Mouse (Mus musculus) megakaryocyte progenitor cell, adult 5-6 weeks (primary cell): Measurements from ENCODE around the gene Cdk6. TPM values are rescaled to one million over a fixed set of nuclear protein-coding genes. Genes with fewer than 3 reads are reported as not detected.

ENCODE experiments used
- ATAC-seq: replicated peaks from 2 replicates; pipeline ENCODE4 v1.8.0; 2016; ENCODE audit warnings: mild to moderate bottlenecking, moderate TSS enrichment, inconsistent platforms; ENCODE audit not compliant: poor library complexity
- total RNA-seq, 2 experiments: library from RNA; stranded (forward) in 1 of 2; stranded (reverse) in 1 of 2; fragments of 157-497, 149-512 nt in 1 of 2; fragments of 200-1000 nt in 1 of 2; gene quantifications; 2 replicates each; pipeline versions ENCODE4 v1.2.3 to v1.2.4; 2015 to 2017

Cdk6 gene
- total RNA-seq, 2 experiments from 2014 or later: 138 to 285 TPM

GRCm38 (mm10) chr5:3480637-3481395 is 139.5 kb downstream of the Cdk6 start:
- no peak for ATAC-seq

DNA sequence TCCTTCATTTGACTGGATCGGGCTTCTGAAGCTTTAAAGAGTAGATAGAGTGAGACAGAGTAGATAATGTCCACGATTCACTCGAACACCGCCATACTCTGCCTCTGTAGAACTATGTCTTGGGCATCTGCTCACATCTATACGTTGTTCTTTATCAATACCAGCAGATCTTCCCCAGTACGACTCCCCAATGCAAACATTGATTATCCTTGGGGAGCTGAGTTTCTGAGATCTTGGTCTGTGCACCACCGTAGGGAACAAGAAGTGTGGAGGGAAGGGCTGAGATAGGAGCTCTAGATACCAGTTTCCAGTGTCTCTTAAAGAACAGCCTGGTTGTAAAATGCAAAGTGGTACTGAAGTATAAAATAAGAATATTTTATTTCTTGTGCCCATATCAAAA is 141.2 kb downstream of the Cdk6 start:
- ATAC-seq: no peak

GRCm38 (mm10) chr5:3483054-3483722 is 141.9 kb downstream of the Cdk6 start:
- ATAC-seq: peak; percentile 51

GRCm38 (mm10) chr5:3486579-3487282 is 145.4 kb downstream of the Cdk6 start:
- ATAC-seq: no peak

- ATAC-seq: no peak; the same call in 1 of the 2 replicates
Observed at GRCm38 (mm10) chr5:3488146-3488774, 147.0 kb downstream of the Cdk6 start.

GRCm38 (mm10) chr5:3490358-3490757 is 149.1 kb downstream of the Cdk6 start:
- ATAC-seq: peak; percentile 30

GRCm38 (mm10) chr5:3491084-3491483 is 149.8 kb downstream of the Cdk6 start:
- peak; percentile 45 for ATAC-seq

DNA sequence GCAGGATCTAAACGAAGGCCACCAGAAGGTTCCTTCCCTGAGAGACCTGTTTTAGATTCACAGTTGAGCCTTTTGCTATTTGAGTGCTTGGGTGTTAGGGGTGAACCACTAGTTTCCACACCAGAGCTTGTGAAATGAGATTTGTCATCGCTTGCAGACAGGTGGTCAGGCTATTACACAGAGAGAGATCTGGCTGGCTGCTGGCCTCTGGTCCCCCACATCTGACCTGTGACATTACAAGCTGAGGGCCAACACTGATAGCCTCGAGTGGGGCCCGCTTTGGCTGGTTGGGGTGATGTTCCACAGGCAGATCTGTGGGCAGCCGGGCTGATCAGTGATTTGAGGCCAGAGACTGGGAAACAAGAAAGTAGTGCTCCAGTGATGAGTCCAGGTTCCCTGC is 150.6 kb downstream of the Cdk6 start:
- peak; percentile 46 for ATAC-seq

GRCm38 (mm10) chr5:3492776-3493636 is 151.7 kb downstream of the Cdk6 start:
- no peak for ATAC-seq

GRCm38 (mm10) chr5:3493968-3494367 is 152.7 kb downstream of the Cdk6 start:
- ATAC-seq: no peak

- peak; percentile 42 for ATAC-seq
Observed at GRCm38 (mm10) chr5:3494452-3495187, 153.3 kb downstream of the Cdk6 start.

- peak; percentile 58 for ATAC-seq
Observed at GRCm38 (mm10) chr5:3497505-3497925, 156.2 kb downstream of the Cdk6 start.

- no peak for ATAC-seq
Observed at GRCm38 (mm10) chr5:3500298-3500697, 159.0 kb downstream of the Cdk6 start.

- no peak for ATAC-seq
Observed at GRCm38 (mm10) chr5:3500957-3501563, 159.8 kb downstream of the Cdk6 start.

DNA sequence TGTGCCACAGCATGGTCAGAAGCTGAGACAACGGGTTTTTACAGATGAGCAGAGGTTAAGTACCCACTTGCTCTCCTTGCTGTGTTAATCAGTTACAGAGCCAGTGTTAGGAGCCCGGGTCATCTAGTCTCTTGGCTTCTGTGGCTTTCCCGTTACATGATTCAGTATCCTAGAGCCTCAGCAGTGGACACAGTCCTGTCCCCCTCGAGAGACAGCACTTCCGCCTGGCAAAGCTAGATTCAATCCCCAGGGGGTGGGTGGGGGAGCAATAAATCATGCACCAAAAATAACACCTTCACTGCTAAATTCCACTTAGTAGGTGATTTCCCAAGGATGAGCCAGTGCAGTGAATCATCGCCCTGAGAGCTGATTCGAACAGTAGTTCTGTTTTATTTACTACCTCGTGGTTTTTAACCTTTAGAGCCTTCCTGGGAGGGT is 160.3 kb downstream of the Cdk6 start:
- 0 out of 2 replicates have a peak, but pooled peaks have one; percentile 1 for ATAC-seq

DNA sequence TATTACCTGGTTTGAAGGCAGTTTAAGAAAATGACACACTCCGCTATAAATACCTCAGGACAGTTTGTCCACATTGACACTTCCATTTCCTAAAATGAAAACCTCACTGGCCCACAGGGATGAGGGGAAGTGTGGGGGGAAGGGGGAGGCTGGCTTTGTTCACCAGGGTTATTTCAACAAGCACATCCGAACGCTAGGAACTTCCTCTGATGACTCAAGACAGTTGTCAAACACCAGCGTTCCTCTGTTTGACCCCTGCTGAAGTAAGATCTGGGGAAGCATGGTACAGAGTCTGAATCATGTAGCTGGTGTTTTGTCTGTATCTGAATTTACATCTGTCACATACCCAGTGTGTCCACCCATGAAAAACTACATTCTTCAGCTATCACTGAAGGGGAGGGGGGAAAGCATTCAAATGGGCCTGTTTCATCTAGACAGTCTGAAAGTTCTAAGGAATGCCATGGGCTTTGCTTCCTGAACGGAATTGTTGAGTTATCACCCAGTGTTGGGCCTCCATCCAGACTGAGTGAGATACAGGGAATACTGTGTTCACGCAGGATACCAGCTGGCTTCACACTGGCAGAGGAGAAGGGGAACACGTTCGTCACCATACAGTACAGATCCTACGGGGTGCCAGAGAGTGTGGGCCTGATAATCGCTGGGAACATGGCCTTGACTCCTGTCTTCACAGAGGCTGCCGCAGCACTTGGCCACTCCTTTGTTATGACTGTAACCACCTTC is 161.5 kb downstream of the Cdk6 start:
- peak; percentile 61 for ATAC-seq

DNA sequence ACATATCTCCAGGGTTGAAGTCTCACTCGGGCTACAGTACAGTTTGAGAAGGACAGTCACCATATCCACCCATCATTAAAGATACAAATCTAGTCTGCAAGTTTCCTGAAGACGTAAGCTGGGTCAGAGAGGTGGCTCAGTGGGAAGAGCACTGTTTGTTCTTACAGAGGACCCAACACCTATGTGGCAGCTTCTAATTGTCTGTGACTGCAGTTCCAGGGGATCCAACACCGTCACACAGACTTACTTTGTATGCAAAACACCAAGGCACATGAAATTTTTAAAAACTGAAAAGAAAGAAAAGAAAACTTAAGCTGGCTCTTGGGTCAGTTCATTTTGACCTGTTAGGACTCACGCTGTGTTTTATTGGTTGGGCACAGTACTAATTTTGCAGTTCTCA is 162.1 kb downstream of the Cdk6 start:
- no peak for ATAC-seq

DNA sequence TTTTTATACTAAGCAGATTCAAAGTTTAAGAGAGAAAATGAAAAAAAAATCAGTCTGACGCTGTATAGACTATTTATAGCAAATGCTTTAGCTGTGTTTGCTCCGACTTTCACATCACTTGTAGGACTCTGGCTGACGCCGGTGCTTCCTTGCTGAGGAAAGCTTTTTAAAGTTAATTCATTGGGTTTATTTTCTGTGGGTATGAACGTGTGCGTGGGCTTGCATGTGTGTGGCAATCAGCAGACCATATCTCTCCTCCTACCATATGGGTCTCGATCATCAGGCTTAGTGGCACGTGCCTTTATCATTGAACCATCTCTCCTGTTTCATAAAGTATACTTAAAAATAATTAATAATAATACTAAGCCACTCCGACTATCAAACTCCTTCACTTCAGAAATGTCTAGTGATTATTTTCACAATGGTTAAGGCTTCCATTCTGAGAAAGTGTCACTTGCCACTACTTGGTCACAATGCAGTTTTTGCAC is 162.6 kb downstream of the Cdk6 start:
- no peak for ATAC-seq
